Mouse (Mus musculus): Measurements from ENCODE around the gene Mpzl2. TPM values are rescaled to one million over a fixed set of nuclear protein-coding genes. Genes with fewer than 3 reads are reported as not detected.

The Mpzl2 gene
- polyA plus RNA-seq, 1 experiment from 2014 or later, result 2.8 TPM

DNA sequence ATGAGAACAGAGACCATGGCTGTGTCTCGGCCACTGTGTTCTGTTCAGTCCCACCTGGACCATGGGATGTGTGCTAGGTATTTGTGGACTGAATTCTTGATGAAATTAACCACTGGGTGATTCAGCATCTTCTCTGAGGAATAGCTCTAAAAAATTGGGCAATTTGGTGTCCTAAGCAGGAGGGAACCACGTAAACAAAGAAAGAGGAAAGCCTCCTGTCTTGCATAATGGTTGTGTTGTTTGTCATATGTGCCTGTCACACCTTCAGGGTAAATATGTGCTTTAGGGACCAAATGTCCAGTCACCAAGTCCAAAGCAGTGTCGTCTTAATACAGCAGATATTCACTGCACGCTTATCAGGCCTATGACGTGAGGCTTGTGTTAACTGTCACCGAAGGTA is 24.8 kb downstream of the Mpzl2 start:
- 90% methylated on average over 6 of the region's 6 CpGs for WGBS
- Histone ChIP-seq H3K27ac (no peak overlapping the region), H3K4me3 (no peak overlapping the region), H3K27me3 (ENCODE audit: insufficient read depth, poor library complexity, severe bottlenecking) (peaks cover 17% of the 10 kb centered on the region; the same call in 1 of the 2 replicates), H3K4me1 (replicated peaks) (0 out of 2 replicates have a peak, but pooled peaks cover 4% of the 10 kb centered on the region), H3K36me3 (no peaks in the 10 kb centered on the region), H3K9me3 (no peaks in the 10 kb centered on the region)
- DNase-seq (ENCODE audit: low spot score), result no peak

DNA sequence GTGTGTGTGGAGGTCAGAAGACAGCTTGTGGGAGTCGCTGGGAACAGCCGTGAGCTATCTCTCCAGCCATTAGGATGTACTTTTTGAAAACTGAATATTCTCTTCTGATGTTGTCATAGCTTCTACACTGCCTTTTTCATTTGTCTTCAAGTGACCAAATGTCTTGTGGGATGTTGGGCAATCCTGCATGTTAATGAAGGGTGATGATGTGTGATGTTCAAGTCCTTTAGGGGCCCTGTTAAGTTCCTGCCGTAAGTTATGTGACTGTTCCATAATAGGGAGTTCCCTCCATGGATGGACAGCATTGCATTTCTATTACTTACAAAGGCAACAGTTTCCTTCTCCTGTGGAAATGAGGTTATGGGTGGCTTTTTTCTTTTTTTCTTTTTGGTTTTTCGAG is 27.1 kb downstream of the Mpzl2 start:
- Histone ChIP-seq H3K27ac (no peak overlapping the region), H3K4me3 (no peak overlapping the region), H3K36me3 (no peaks in the 10 kb centered on the region), H3K4me1 (replicated peaks) (no peaks in the 10 kb centered on the region), H3K27me3 (ENCODE audit: insufficient read depth, poor library complexity, severe bottlenecking) (peaks cover 5% of the 10 kb centered on the region; the same call in 1 of the 2 replicates), H3K9me3 (no peaks in the 10 kb centered on the region)
- no peak for DNase-seq (ENCODE audit: low spot score)
- 87% methylated on average over 4 of the region's 4 CpGs for whole genome bisulfite sequencing

DNA sequence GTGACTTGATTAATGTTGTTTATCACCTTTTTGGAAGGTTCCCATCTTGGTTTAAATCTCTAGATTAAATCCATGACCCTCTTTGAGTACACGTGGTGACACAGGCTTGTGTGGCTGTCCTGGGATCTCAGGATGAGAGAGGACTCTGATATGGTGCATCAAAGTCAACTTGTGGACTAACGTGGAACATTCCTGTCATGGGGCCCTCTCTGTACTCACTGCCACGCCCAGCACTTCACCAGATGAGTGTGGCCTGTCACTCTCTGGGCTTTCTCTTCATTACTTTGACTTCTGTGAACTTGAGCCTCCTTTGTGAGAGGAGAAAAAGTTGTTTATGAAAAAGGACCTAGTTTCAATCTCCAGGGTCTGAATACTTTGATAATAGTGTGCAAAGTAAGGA is 32.2 kb downstream of the Mpzl2 start:
- Histone ChIP-seq H3K4me3 (no peak overlapping the region), H3K9me3 (no peaks in the 10 kb centered on the region), H3K27ac (no peak overlapping the region), H3K36me3 (no peaks in the 10 kb centered on the region), H3K27me3 (ENCODE audit: insufficient read depth, poor library complexity, severe bottlenecking) (no peaks in the 10 kb centered on the region), H3K4me1 (replicated peaks) (no peaks in the 10 kb centered on the region)
- 66% methylated on average over 3 of the region's 3 CpGs for WGBS
- DNase-seq (ENCODE audit: low spot score), result no peak

DNA sequence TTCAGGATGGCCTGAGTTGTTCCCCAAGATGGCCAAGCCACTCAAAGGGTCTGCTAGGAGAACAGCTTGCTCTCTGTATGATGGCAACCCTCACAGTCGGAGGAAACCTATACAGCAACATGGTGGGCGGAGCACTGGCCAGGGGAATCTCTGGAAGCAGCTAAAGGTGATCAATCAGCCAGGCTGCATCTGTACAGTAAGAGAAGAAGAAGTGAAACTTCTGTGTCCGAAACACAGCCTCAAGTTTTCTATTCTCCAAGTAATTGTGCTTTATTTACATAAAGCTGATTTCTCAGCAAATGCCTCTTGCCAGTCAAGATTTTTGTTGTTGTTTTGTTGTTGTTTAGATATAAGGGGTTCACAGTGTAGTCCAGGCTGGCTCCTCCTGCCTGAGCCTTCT is 38.3 kb downstream of the Mpzl2 start:
- DNase-seq (ENCODE audit: low spot score), result no peak
- Histone ChIP-seq H3K36me3 (no peaks in the 10 kb centered on the region), H3K4me3 (no peak overlapping the region), H3K27me3 (ENCODE audit: insufficient read depth, poor library complexity, severe bottlenecking) (no peaks in the 10 kb centered on the region), H3K27ac (no peak overlapping the region), H3K4me1 (replicated peaks) (no peaks in the 10 kb centered on the region), H3K9me3 (no peaks in the 10 kb centered on the region)
- whole genome bisulfite sequencing, result 69% methylated on average over 3 of the region's 3 CpGs

DNA sequence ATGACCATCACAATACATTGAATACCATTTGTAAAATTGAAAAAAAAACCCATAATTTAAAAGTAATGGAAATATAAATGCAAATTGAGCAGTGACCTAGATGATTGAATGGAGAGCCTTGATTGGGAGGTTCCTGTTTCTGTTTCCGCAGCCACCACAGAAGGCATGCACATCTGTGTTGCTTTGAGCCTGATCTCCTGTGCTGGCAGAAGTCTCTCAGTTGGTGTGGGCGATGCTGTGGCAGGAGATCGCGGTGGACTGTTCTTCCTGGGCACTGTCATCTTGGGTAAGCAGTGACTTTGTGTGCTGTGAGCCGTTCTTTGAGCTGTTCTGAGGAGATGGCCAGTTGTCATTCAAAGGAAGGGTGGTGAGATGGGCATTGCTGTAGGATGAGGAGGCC is 39.4 kb downstream of the Mpzl2 start, which contains the start of gene Jaml:
Gene Jaml, plus strand, starts transcription at position 173 of the 400 bp plus-strand sequence.
- Histone ChIP-seq H3K27ac (no peak within 1 kb of the TSS), H3K9me3 (no peaks in the 10 kb centered on the region), H3K4me1 (replicated peaks) (no peaks in the 10 kb centered on the region), H3K27me3 (ENCODE audit: insufficient read depth, poor library complexity, severe bottlenecking) (no peaks in the 10 kb centered on the region), H3K36me3 (no peaks in the 10 kb centered on the region), H3K4me3 (no peak within 1 kb of the TSS)
- 88% methylated on average over 5 of the region's 5 CpGs for WGBS
- DNase-seq (ENCODE audit: low spot score), result no peak

DNA sequence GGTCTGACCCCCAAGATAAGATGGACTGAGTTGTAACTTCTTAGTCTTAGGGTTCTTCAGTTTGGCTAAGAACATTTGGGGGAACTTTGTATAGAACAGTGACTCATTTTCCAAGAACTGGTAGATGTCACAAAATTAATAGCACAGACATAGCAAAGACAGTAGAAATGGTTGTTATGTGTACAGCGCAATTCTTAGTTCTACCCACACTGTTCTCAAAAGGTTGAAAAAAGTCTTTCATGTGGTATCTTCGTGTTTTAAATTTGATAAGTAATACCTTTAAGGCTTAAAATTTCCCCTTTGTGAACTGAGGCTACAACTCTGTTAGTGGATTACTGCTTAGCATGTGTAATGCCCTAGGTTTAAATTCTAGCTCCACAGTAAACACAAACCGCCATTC is 43.5 kb downstream of the Mpzl2 start:
- 88% methylated on average over 3 of the region's 3 CpGs for WGBS
- Histone ChIP-seq H3K9me3 (no peaks in the 10 kb centered on the region), H3K4me1 (replicated peaks) (no peaks in the 10 kb centered on the region), H3K27me3 (ENCODE audit: insufficient read depth, poor library complexity, severe bottlenecking) (peaks cover 3% of the 10 kb centered on the region), H3K27ac (no peak overlapping the region), H3K4me3 (no peak overlapping the region), H3K36me3 (no peaks in the 10 kb centered on the region)
- no peak for DNase-seq (ENCODE audit: low spot score)

DNA sequence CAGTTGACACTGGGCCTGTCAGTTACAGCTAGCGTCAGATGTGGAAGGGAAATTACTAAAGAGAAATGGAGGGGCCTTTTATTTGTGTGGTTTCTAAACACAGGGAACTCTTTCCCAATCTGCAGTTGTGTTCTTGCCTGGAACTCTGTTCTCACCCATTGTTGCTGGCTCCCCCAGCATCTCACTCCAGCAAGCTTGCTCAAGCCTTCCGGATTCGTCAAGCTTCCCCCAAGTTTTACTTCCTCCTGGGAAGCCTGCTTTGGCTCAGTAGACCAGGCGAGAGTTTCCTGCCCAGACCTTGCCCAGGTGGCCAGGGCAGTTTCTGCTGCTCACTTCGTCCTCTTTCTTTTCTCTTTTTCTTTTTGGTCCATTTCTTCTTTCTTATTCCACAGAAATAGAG is 45.0 kb downstream of the Mpzl2 start:
- Histone ChIP-seq H3K36me3 (no peaks in the 10 kb centered on the region), H3K4me1 (replicated peaks) (no peaks in the 10 kb centered on the region), H3K27ac (no peak overlapping the region), H3K4me3 (no peak overlapping the region), H3K27me3 (ENCODE audit: insufficient read depth, poor library complexity, severe bottlenecking) (peaks cover 4% of the 10 kb centered on the region), H3K9me3 (no peaks in the 10 kb centered on the region)
- 75% methylated on average over 5 of the region's 5 CpGs for WGBS
- no peak for DNase-seq (ENCODE audit: low spot score)

DNA sequence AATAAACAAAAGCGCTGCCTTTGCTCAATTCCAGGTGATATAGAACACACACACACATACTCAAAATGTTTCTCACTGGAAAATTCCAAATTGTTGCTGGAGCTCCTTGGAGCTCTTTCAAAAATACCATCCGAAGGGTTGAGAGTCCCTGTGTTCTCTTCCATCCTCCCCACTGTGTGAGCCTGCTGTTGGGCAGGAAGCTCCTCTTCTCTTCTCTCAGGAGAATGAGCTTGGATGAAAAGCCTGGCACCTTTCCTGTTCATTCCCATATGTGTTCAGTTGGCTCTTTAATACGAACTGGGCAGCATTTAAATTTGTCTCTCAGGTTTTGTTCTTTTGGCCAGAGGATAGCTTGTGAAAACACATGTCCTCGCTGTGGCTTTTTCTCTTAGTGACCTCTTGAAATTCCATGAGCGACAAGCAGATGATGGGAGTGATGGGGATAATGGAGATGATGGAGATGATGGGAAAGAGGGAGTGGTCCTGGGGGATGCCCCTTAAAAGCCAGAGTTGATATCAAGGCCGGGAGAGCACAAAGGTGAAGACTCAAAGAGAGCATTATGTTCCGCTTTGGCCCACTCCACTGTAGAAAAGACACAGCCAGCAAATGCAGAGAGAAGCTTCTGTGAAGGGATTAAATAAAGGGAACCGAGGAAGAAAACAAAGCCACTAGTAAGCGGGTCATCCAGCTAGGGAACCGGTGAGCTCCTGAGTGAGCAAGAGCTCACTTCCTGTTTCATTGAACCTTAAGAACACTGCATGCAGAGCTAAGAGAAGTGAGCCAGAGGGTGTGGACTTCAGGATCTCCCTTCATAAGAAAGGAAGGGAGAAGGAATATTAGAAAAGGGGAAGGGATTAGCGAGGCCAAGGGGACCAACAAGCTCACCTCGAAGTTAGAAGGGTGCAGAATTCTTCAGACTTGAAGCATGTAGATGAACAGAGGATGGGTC is 46.4 kb downstream of the Mpzl2 start:
- H3K27me3 ChIP-seq (ENCODE audit: insufficient read depth, poor library complexity, severe bottlenecking), result peaks cover 4% of the 10 kb centered on the region
- DNase-seq (ENCODE audit: low spot score), result no peak
- H3K27ac ChIP-seq, result no peak overlapping the region
- H3K4me1 ChIP-seq (replicated peaks), result no peaks in the 10 kb centered on the region
- no peaks in the 10 kb centered on the region for H3K9me3 ChIP-seq
- 81% methylated on average over 12 of the region's 12 CpGs for WGBS
- H3K4me3 ChIP-seq, result no peak overlapping the region
- H3K36me3 ChIP-seq, result no peaks in the 10 kb centered on the region

DNA sequence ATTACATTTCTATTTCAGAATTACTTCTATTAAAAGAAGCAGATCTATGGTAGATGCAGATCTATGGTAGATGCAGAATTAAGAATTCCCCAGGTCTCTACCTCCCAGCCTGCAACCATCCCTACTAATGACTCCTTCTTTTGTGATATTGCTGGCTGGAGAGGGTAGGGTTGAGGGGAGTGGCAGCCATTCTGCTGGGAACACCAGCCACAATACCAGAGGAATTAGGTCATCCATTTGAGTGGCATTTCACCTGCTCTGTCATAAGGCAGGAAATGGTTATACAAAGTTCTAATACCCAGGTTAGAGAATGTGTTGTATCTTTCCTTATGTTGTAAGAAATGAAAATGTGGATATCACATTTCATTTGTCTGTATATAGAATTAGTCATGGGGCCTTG is 48.4 kb downstream of the Mpzl2 start:
- Histone ChIP-seq H3K27ac (no peak overlapping the region), H3K27me3 (ENCODE audit: insufficient read depth, poor library complexity, severe bottlenecking) (peaks cover 4% of the 10 kb centered on the region), H3K9me3 (no peaks in the 10 kb centered on the region), H3K4me3 (no peak overlapping the region), H3K36me3 (no peaks in the 10 kb centered on the region), H3K4me1 (replicated peaks) (no peaks in the 10 kb centered on the region)
- DNase-seq (ENCODE audit: low spot score), result no peak

DNA sequence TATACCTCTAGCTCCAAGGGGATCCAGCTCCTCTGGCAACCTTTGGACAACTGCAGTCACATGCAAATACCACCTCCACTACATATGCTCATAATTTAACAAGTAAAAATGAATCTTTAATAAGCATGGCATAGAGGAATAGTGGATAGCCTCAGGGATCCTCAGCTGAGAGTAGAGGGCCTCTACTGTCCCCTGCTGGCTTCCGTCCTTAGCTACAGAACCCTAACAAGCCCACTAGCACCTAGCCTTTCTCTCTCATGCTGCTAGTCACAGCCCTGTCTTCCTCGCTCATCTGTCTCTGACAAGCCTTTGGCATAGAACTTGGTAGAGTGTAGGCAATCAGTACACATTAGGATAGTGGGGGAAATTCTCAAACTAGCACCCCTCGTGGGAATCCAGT is 51.2 kb downstream of the Mpzl2 start:
- WGBS, result 71% methylated on average over 3 of the region's 3 CpGs
- no peaks in the 10 kb centered on the region for H3K36me3 ChIP-seq
- H3K27me3 ChIP-seq (ENCODE audit: insufficient read depth, poor library complexity, severe bottlenecking), result peaks cover 4% of the 10 kb centered on the region
- no peaks in the 10 kb centered on the region for H3K4me1 ChIP-seq (replicated peaks)
- no peak overlapping the region for H3K27ac ChIP-seq
- no peaks in the 10 kb centered on the region for H3K9me3 ChIP-seq
- H3K4me3 ChIP-seq, result no peak overlapping the region
- DNase-seq (ENCODE audit: low spot score), result no peak

DNA sequence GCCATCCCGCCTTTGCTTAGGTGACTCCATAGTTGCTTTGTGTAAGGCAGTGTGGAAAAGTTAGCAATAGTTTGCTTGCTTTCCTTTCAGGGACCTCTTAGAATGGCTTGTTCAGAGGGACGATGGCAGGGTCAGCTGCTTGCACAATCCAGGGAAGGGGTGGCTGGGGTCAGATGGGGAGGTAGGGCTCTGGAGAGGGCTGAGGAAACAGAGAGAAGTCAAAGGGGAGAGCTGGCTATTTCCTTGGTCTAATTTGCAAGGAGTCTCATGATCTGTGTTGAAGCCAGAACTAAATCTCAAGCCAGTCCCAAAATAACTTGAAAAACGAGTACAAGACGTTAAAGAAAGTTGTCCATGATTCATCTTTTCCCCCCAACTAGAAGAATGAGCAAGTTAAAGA is 53.0 kb downstream of the Mpzl2 start:
- Histone ChIP-seq H3K4me1 (replicated peaks) (no peaks in the 10 kb centered on the region), H3K4me3 (no peak overlapping the region), H3K9me3 (no peaks in the 10 kb centered on the region), H3K27me3 (ENCODE audit: insufficient read depth, poor library complexity, severe bottlenecking) (peaks cover 9% of the 10 kb centered on the region), H3K36me3 (no peaks in the 10 kb centered on the region), H3K27ac (no peak overlapping the region)
- WGBS, result 71% methylated on average over 4 of the region's 4 CpGs
- no peak for DNase-seq (ENCODE audit: low spot score)

DNA sequence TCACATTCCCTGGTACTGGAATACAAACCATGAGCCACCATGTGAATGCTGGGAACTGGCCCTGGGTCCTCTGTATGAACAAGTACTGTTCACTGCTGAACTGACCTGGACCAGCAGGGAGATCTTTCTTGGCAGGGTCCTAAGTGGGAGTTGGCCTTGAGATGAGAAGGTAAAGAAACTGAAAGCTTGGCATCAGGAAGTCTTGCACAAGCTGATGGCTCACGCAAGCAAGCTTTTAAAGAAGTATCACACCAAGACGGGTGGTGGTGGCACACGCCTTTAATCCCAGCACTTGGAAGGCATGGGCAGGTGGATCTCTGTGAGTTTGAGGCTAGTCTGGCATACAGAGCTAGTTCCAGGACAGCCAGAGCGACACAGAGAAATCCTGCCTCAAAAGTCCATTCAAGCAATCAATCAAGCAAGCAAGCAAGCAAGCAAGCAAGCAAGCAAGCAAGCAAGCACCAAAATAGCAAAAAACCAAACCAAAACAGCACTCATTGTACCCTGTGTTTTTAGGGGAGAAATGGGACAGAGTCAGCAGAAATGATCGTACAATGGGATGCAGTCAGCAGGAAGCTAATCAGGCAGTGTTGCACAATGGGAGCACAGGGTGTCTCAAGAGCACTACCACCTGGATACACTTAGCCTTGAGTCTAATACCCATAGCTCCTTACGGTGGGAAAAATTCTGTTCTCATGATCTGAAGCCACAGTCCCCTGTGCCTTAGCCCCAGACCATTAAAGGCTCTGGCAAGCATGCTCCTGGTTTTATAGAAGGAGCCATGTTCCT is 55.7 kb downstream of the Mpzl2 start:
- 90% methylated on average over 6 of the region's 6 CpGs for WGBS
- peaks cover 5% of the 10 kb centered on the region; the same call in 1 of the 2 replicates for H3K27me3 ChIP-seq (ENCODE audit: insufficient read depth, poor library complexity, severe bottlenecking)
- DNase-seq (ENCODE audit: low spot score), result no peak
- no peak overlapping the region for H3K4me3 ChIP-seq
- no peak overlapping the region for H3K27ac ChIP-seq
- H3K36me3 ChIP-seq, result no peaks in the 10 kb centered on the region
- no peaks in the 10 kb centered on the region for H3K4me1 ChIP-seq (replicated peaks)
- H3K9me3 ChIP-seq, result no peaks in the 10 kb centered on the region

DNA sequence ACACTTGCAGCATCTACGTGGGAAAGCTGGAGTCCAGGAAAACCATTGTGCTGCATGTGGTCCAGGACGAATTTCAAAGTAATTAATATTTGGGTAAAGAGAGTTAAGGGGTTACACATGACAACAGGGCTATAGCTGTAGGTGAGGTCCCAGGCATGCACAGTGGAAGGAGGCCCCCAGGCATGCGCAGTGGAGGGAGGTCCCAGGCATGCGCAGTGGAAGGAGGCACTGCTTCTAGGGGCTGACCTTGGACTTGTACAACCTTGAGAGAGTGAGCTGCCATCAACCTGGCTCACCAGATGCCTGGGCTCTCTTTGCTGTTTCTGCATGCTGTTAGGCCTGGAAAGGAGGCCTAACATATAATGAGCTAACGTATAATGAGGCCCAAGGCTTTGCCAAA is 58.3 kb downstream of the Mpzl2 start:
- Histone ChIP-seq H3K4me3 (no peak overlapping the region), H3K9me3 (no peaks in the 10 kb centered on the region), H3K27ac (no peak overlapping the region), H3K36me3 (no peaks in the 10 kb centered on the region), H3K27me3 (ENCODE audit: insufficient read depth, poor library complexity, severe bottlenecking) (peaks cover 5% of the 10 kb centered on the region; the same call in 1 of the 2 replicates), H3K4me1 (replicated peaks) (peaks cover 4% of the 10 kb centered on the region; the same call in 1 of the 2 replicates)
- DNase-seq (ENCODE audit: low spot score), result no peak
- 87% methylated on average over 5 of the region's 5 CpGs for WGBS

All from hindbrain, embryonic 10.5 days (tissue).